Mouse (Mus musculus): ENCODE results near the gene Sfn. TPM values are rescaled to one million over a fixed set of nuclear protein-coding genes. Genes with fewer than 3 reads are reported as not detected.

Gene Sfn
- polyA plus RNA-seq, 1 experiment, result 0.56 TPM

DNA sequence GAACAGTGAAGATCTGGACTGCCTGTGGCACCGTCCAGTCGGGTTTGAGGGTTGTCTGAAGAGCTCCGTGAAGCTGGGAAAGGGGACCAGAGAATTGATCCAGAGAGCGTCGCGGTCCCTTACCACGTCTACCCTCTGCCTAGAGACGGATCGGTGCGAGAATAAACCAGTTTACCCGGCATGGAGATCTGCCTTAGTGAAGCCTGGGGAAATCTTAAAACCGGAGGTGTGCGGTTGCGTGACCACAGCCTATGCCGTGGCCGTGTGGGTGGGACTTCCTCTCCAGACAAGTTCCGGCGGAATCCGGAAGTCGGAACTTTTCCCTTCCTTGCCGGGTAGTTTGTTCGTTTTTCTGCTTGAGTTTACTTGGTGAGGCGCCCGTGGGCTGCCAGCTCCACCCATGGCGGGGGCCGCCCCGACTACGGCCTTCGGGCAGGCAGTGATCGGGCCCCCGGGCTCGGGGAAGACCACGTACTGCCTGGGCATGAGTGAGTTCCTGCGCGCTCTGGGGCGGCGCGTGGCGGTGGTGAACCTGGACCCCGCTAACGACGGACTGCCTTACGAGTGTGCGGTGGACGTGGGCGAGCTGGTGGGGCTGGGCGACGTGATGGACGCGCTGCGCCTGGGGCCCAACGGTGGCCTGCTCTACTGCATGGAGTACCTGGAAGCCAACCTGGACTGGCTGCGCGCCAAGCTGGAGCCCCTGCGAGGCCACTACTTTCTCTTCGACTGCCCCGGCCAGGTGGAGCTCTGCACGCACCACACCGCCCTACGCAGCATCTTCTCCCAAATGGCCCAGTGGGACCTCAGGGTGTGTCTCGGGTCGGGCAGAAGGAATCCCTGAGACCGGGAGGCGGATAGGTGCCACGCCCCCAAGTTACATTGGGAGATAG lies 17.7 kb downstream of the Sfn start, which contains the start of gene Gpn2:
Gene Gpn2, plus strand, starts transcription at position 304 of the 893 bp plus-strand sequence.
- Histone ChIP-seq H3K36me3 (ENCODE audit: control insufficient read depth, insufficient read depth) (no peaks in the 10 kb centered on the region), H3K4me2 (ENCODE audit: low read depth) (peak within 1 kb of the TSS; percentile 86), H3ac (ENCODE audit: control insufficient read depth, insufficient read length) (peak within 1 kb of the TSS; percentile 60), H3K4me3 (peak within 1 kb of the TSS; percentile 73), H3K79me2 (ENCODE audit: control insufficient read depth, insufficient read depth) (no peaks in the 10 kb centered on the region), H3K27me3 (ENCODE audit: control insufficient read depth, insufficient read depth, insufficient read length) (no peaks in the 10 kb centered on the region)
- no peak for TF ChIP-seq TCF3 (IDR thresholded peaks at IDR 0.05; ENCODE audit: insufficient read length, low read depth)
- no peak for TF ChIP-seq SRF (IDR thresholded peaks at IDR 0.05; ENCODE audit: control insufficient read depth, insufficient read length, low read depth)
- TF ChIP-seq MYOD1 (IDR thresholded peaks at IDR 0.05; ENCODE audit: control insufficient read depth in 1 of 3, insufficient read length in 2 of 3, low read depth in 2 of 3), result no peak
- no peak for TF ChIP-seq CEBPB (IDR thresholded peaks at IDR 0.05; ENCODE audit: insufficient read depth, poor library complexity, severe bottlenecking)
- peak; percentile 81 for TF ChIP-seq POLR2AphosphoS2 (IDR thresholded peaks at IDR 0.05; ENCODE audit: insufficient read length, low read depth)
- no peak for TF ChIP-seq MYOG (IDR thresholded peaks at IDR 0.05; ENCODE audit: control insufficient read depth in 1 of 3, insufficient read depth in 1 of 3, insufficient read length in 2 of 3, low read depth in 2 of 3)
- peak; percentile 70 for TF ChIP-seq POLR2A (IDR thresholded peaks at IDR 0.05; ENCODE audit: insufficient read length, low read depth)
- peak; percentile 35 for TF ChIP-seq E2F4 (IDR thresholded peaks at IDR 0.05; ENCODE audit: insufficient read depth)
- TF ChIP-seq USF1 (IDR thresholded peaks at IDR 0.05; ENCODE audit: low read depth), result no peak
- TF ChIP-seq MAX (IDR thresholded peaks at IDR 0.05; ENCODE audit: low read depth), result no peak
- no peak for TF ChIP-seq TCF12 (IDR thresholded peaks at IDR 0.05; ENCODE audit: insufficient read depth, poor library complexity, severe bottlenecking)
- TF ChIP-seq REST (IDR thresholded peaks at IDR 0.05; ENCODE audit: insufficient read depth, insufficient read length), result no peak

- Histone ChIP-seq H3K4me3 (peak overlapping the region; percentile 73), H3K36me3 (ENCODE audit: control insufficient read depth, insufficient read depth) (no peaks in the 10 kb centered on the region), H3ac (ENCODE audit: control insufficient read depth, insufficient read length) (peak overlapping the region; percentile 60), H3K27me3 (ENCODE audit: control insufficient read depth, insufficient read depth, insufficient read length) (no peaks in the 10 kb centered on the region), H3K4me2 (ENCODE audit: low read depth) (peak overlapping the region; percentile 83), H3K79me2 (ENCODE audit: control insufficient read depth, insufficient read depth) (no peaks in the 10 kb centered on the region)
- TF ChIP-seq POLR2A (IDR thresholded peaks at IDR 0.05; ENCODE audit: insufficient read length, low read depth), result no peak
- TF ChIP-seq MYOD1 (IDR thresholded peaks at IDR 0.05; ENCODE audit: control insufficient read depth in 1 of 3, insufficient read length in 2 of 3, low read depth in 2 of 3), result no peak
- no peak for TF ChIP-seq MAX (IDR thresholded peaks at IDR 0.05; ENCODE audit: low read depth)
- no peak for TF ChIP-seq TCF3 (IDR thresholded peaks at IDR 0.05; ENCODE audit: insufficient read length, low read depth)
- TF ChIP-seq SRF (IDR thresholded peaks at IDR 0.05; ENCODE audit: control insufficient read depth, insufficient read length, low read depth), result no peak
- no peak for TF ChIP-seq MYOG (IDR thresholded peaks at IDR 0.05; ENCODE audit: control insufficient read depth in 1 of 3, insufficient read depth in 1 of 3, insufficient read length in 2 of 3, low read depth in 2 of 3)
- no peak for TF ChIP-seq TCF12 (IDR thresholded peaks at IDR 0.05; ENCODE audit: insufficient read depth, poor library complexity, severe bottlenecking)
- TF ChIP-seq REST (IDR thresholded peaks at IDR 0.05; ENCODE audit: insufficient read depth, insufficient read length), result no peak
- TF ChIP-seq POLR2AphosphoS2 (IDR thresholded peaks at IDR 0.05; ENCODE audit: insufficient read length, low read depth), result no peak
- TF ChIP-seq E2F4 (IDR thresholded peaks at IDR 0.05; ENCODE audit: insufficient read depth), result no peak
- TF ChIP-seq CEBPB (IDR thresholded peaks at IDR 0.05; ENCODE audit: insufficient read depth, poor library complexity, severe bottlenecking), result no peak
Measured at GRCm38 (mm10) chr4:133583690-133584058, 18.3 kb downstream of the Sfn start.

DNA sequence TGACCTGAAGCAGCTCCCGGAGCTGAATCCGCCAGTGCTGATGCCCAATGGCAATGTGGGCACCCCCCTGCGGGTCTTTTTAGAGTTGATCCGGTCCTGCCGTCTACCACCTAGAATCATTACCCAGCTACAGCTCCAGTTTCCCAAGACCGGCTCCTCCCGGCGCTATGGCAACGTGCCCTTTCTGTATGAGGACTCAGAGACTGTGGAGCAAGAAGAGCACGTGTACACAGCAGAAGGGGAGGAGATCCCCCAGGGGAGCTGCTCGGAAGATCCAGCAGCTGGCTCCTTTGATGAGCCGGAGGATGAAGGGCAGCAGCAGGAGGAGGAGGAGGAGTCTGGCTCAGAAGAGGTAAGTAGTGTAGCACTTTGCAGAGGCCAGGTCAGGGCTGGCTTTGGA lies 24.0 kb downstream of the Sfn start:
- TF ChIP-seq MYOD1 (IDR thresholded peaks at IDR 0.05; ENCODE audit: control insufficient read depth in 1 of 3, insufficient read length in 2 of 3, low read depth in 2 of 3), result no peak
- TF ChIP-seq SRF (IDR thresholded peaks at IDR 0.05; ENCODE audit: control insufficient read depth, insufficient read length, low read depth), result no peak
- TF ChIP-seq MAX (IDR thresholded peaks at IDR 0.05; ENCODE audit: low read depth), result no peak
- H3K27me3 ChIP-seq (ENCODE audit: control insufficient read depth, insufficient read depth, insufficient read length), result no peaks in the 10 kb centered on the region
- H3K4me3 ChIP-seq, result no peak overlapping the region
- H3ac ChIP-seq (ENCODE audit: control insufficient read depth, insufficient read length), result no peak overlapping the region
- H3K4me2 ChIP-seq (ENCODE audit: low read depth), result no peak overlapping the region
- H3K79me2 ChIP-seq (ENCODE audit: control insufficient read depth, insufficient read depth), result peaks cover 6% of the 10 kb centered on the region
- no peaks in the 10 kb centered on the region for H3K36me3 ChIP-seq (ENCODE audit: control insufficient read depth, insufficient read depth)

GRCm38 (mm10) chr4:133574843-133575202 lies 27.1 kb downstream of the Sfn start:
- no peak for TF ChIP-seq MAX (IDR thresholded peaks at IDR 0.05; ENCODE audit: low read depth)
- no peak for TF ChIP-seq POLR2AphosphoS2 (IDR thresholded peaks at IDR 0.05; ENCODE audit: insufficient read length, low read depth)
- no peak for TF ChIP-seq USF1 (IDR thresholded peaks at IDR 0.05; ENCODE audit: low read depth)
- no peak for TF ChIP-seq TCF12 (IDR thresholded peaks at IDR 0.05; ENCODE audit: insufficient read depth, poor library complexity, severe bottlenecking)
- no peak for TF ChIP-seq E2F4 (IDR thresholded peaks at IDR 0.05; ENCODE audit: insufficient read depth)
- H3ac ChIP-seq (ENCODE audit: control insufficient read depth, insufficient read length), result peak overlapping the region; percentile 20
- H3K4me3 ChIP-seq, result peak overlapping the region; percentile 67
- peaks cover 6% of the 10 kb centered on the region for H3K79me2 ChIP-seq (ENCODE audit: control insufficient read depth, insufficient read depth)
- H3K4me2 ChIP-seq (ENCODE audit: low read depth), result peak overlapping the region; percentile 79
- no peaks in the 10 kb centered on the region for H3K27me3 ChIP-seq (ENCODE audit: control insufficient read depth, insufficient read depth, insufficient read length)
- no peaks in the 10 kb centered on the region for H3K36me3 ChIP-seq (ENCODE audit: control insufficient read depth, insufficient read depth)

All from myocyte (in vitro differentiated cells).